Mouse (Mus musculus) C2C12 (cell line): ENCODE data around the gene Bbof1. TPM values are rescaled to one million over a fixed set of nuclear protein-coding genes. Genes with fewer than 3 reads are reported as not detected.

ENCODE experiments used
- H3K27me3 ChIP-seq: one replicate; pipeline ENCODE4 v1.6.1; 2011; ENCODE audit not compliant: control insufficient read depth, insufficient read depth, insufficient read length
- H3K36me3 ChIP-seq: one replicate; pipeline ENCODE4 v1.6.1; 2011; ENCODE audit not compliant: control insufficient read depth, insufficient read depth
- H3K4me3 ChIP-seq: one replicate; pipeline ENCODE4 v1.5.1; 2011; ENCODE audit warnings: mild to moderate bottlenecking, control low read depth; ENCODE audit not compliant: poor library complexity, insufficient read depth, severe bottlenecking
- H3K79me2 ChIP-seq: one replicate; pipeline ENCODE4 v1.6.1; 2011; ENCODE audit not compliant: control insufficient read depth, insufficient read depth
- H3K79me3 ChIP-seq: one replicate; pipeline ENCODE4 v1.6.1; 2011; ENCODE audit warnings: low read depth, control low read depth
- H3ac ChIP-seq: one replicate; pipeline ENCODE3; 2011; ENCODE audit warnings: low read depth; ENCODE audit not compliant: control insufficient read depth, insufficient read length
- CEBPB ChIP-seq: IDR thresholded peaks from one replicate; pipeline ENCODE4 v1.6.1; 2011; ENCODE audit warnings: low read depth, mild to moderate bottlenecking, control low read depth, moderate library complexity
- CTCF ChIP-seq: IDR thresholded peaks from one replicate; pipeline ENCODE4 v1.5.1; 2011; ENCODE audit not compliant: control insufficient read depth, insufficient read depth, insufficient read length
- FOSL1 ChIP-seq: IDR thresholded peaks from one replicate; pipeline ENCODE4 v1.8.0; 2011; ENCODE audit warnings: mild to moderate bottlenecking, low read length; ENCODE audit not compliant: poor library complexity, insufficient read depth, severe bottlenecking
- MAX ChIP-seq: IDR thresholded peaks from one replicate; pipeline ENCODE4 v1.6.1; 2011; ENCODE audit warnings: mild to moderate bottlenecking, control low read depth
- MYOD1 ChIP-seq: IDR thresholded peaks from one replicate; pipeline ENCODE4 v1.6.1; 2011; ENCODE audit warnings: low read depth; ENCODE audit not compliant: control insufficient read depth, insufficient read length
- MYOG ChIP-seq: IDR thresholded peaks from one replicate; pipeline ENCODE4 v1.6.1; 2011; ENCODE audit not compliant: control insufficient read depth, insufficient read length; ENCODE audit errors: extremely low read depth
- USF1 ChIP-seq: IDR thresholded peaks from one replicate; pipeline ENCODE4 v1.6.1; 2011; ENCODE audit warnings: low read depth, mild to moderate bottlenecking, control low read depth, moderate library complexity
- polyA plus RNA-seq: library from polyadenylated mRNA; unstranded; fragments of >200 nt; fragmentation: generic; extraction: Trizol; gene quantifications from one replicate; pipeline ENCODE4 v1.2.1, GENCODE M21; 2012; ENCODE audit warnings: missing spikeins

Gene Bbof1
- polyA plus RNA-seq, 1 experiment: 0.25 TPM

- Histone ChIP-seq H3K27me3 (peaks cover 16% of the 10 kb centered on the region), H3ac (no peak overlapping the region), H3K4me3 (no peak overlapping the region), H3K79me3 (peaks cover 3% of the 10 kb centered on the region), H3K79me2 (peaks cover 8% of the 10 kb centered on the region), H3K36me3 (no peaks in the 10 kb centered on the region)
- TF ChIP-seq CEBPB (no peak), USF1 (no peak), MYOD1 (no peak), CTCF (no peak), MAX (no peak), FOSL1 (no peak), MYOG (no peak)
Measured at GRCm38 (mm10) chr12:84447386-84447785, 38.5 kb downstream of the Bbof1 start.

GRCm38 (mm10) chr12:84448181-84448580, 39.3 kb downstream of the Bbof1 start:
- H3K36me3 ChIP-seq: no peaks in the 10 kb centered on the region
- no peak for TF ChIP-seq FOSL1
- no peak for TF ChIP-seq MYOG
- no peak for TF ChIP-seq CEBPB
- TF ChIP-seq MYOD1: no peak
- no peak for TF ChIP-seq USF1
- no peak overlapping the region for H3K4me3 ChIP-seq
- H3K79me2 ChIP-seq: peaks cover 16% of the 10 kb centered on the region
- peaks cover 10% of the 10 kb centered on the region for H3K79me3 ChIP-seq
- peaks cover 16% of the 10 kb centered on the region for H3K27me3 ChIP-seq
- H3ac ChIP-seq: no peak overlapping the region

GRCm38 (mm10) chr12:84449887-84450286, 41.0 kb downstream of the Bbof1 start:
- Histone ChIP-seq H3K79me3 (peaks cover 12% of the 10 kb centered on the region), H3K27me3 (peaks cover 16% of the 10 kb centered on the region), H3K4me3 (no peak overlapping the region), H3ac (no peak overlapping the region), H3K36me3 (no peaks in the 10 kb centered on the region), H3K79me2 (peaks cover 26% of the 10 kb centered on the region)
- TF ChIP-seq CTCF (no peak), MYOG (no peak), MYOD1 (no peak), USF1 (no peak), FOSL1 (no peak), CEBPB (no peak), MAX (no peak)

- H3K79me2 ChIP-seq: peaks cover 30% of the 10 kb centered on the region
- no peak for TF ChIP-seq CEBPB
- no peak for TF ChIP-seq MYOG
- no peak for TF ChIP-seq FOSL1
- no peak for TF ChIP-seq USF1
- TF ChIP-seq MYOD1: no peak
- H3K4me3 ChIP-seq: peak overlapping the region; percentile 40
- no peaks in the 10 kb centered on the region for H3K36me3 ChIP-seq
- H3ac ChIP-seq: peak overlapping the region; percentile 12
- peaks cover 16% of the 10 kb centered on the region for H3K27me3 ChIP-seq
- H3K79me3 ChIP-seq: peaks cover 13% of the 10 kb centered on the region
Measured at GRCm38 (mm10) chr12:84450351-84450717, 41.5 kb downstream of the Bbof1 start.

GRCm38 (mm10) chr12:84450718-84451646, 42.1 kb downstream of the Bbof1 start, which contains the start of the genes Aldh6a1 and Lin52:
Gene Aldh6a1 (minus strand): TSS chr12:84451004.
Gene Lin52 (plus strand): TSS chr12:84451422.
- peaks cover 15% of the 10 kb centered on the region for H3K79me3 ChIP-seq
- peaks cover 30% of the 10 kb centered on the region for H3K79me2 ChIP-seq
- peaks cover 14% of the 10 kb centered on the region for H3K27me3 ChIP-seq
- H3ac ChIP-seq: peak within 1 kb of the TSS; percentile 83
- no peaks in the 10 kb centered on the region for H3K36me3 ChIP-seq
- H3K4me3 ChIP-seq: peak within 1 kb of the TSS; percentile 62
- TF ChIP-seq MYOG (no peak), USF1 (peak; percentile 95)

GRCm38 (mm10) chr12:84451801-84452200, 42.9 kb downstream of the Bbof1 start:
- TF ChIP-seq MYOG (no peak), USF1 (no peak), CTCF (no peak), FOSL1 (no peak), MAX (no peak), CEBPB (no peak), MYOD1 (no peak)
- no peaks in the 10 kb centered on the region for H3K36me3 ChIP-seq
- H3ac ChIP-seq: peak overlapping the region; percentile 83
- peaks cover 30% of the 10 kb centered on the region for H3K79me2 ChIP-seq
- H3K27me3 ChIP-seq: peaks cover 6% of the 10 kb centered on the region
- peaks cover 15% of the 10 kb centered on the region for H3K79me3 ChIP-seq
- H3K4me3 ChIP-seq: peak overlapping the region; percentile 62
